Mouse (Mus musculus) liver (tissue): Measurements from ENCODE around the gene Slc2a2.
A peak's percentile ranks its signal among the peaks of the same experiment; 100 is the strongest.

Experiments used
- DNase-seq: peaks from one replicate; pipeline ENCODE4 v3.0.0-alpha.2; 2020; ENCODE audit warnings: mixed read lengths

Slc2a2 gene

DNA sequence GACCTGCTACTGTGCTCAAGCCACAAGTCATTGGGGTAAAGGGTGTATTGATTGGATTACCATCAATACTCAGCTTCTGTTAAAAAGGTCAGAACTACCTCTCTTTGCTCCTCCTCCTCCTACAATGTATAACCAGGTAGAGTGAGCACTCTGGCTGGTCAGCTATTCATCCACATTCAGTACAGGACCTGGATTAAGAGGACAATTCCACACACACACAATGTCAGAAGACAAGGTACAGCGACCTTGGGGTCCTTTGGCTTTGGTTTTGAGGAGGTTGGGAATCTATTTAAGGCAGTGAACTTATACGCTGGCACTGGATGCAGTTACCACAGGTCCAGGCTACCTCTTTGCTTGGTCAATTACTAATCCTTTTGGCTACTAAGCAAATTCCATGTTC lies at the start of gene Slc2a2:
Slc2a2 (plus strand) TSS at position 107 of the 400 bp plus-strand sequence.
- no peak for DNase-seq

DNA sequence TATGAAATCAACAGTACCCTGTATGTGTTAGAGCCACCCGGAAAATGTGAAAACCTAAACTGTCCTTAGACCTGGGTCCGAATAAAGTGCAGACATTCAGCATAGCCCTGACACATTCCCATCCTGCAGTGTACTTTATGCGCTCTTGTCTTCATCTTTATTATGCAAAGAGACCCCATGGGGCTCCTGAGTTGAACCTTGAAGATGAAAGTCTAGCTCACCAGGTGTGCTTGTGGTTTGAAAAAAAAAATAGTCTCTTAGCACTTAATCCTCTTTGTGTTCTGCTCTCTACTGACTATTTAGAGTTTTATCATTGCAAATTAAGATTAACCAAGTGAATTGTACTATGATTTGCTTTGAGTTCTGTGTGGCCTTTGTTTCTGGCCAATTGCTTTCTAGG lies 45.1 kb upstream of the Slc2a2 start:
- DNase-seq = no peak

DNA sequence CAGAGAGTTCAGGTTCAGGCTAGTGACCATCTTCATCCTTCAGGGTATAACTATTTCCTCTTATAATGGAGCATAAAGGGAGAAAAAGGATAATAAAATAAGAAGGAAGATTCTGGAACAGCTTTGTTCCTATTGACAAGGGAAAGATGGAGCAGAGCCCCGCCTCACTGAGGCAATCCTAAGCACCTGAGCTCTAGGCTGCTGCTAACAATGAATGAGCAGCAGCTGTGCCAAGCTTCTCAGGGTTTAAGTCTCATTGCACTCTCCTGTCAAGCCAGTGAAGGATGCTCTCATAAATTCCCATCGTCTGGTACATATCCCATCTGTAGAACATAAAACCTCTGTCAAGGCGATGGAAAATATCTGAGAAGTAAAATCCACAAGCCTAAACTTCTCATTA lies 44.7 kb upstream of the Slc2a2 start:
- no peak for DNase-seq

DNA sequence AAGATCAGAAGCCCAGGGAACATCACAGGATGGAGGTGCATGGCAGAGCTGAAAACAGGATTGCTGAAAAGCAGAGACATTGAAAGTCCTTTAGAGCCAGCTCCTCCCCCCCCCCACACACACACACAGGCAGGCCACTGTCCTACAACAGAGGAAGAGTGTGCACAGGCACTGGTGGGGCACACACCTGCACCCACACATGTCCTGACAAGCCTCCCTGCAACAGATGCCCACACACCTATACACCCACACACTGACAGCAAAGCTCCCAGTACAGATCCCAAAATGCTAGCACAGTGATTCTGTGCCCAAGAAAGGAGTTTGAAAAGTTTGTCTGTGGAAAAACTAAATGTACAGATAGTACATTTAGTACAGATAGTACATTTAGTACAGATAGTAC lies 43.0 kb upstream of the Slc2a2 start:
- DNase-seq = no peak

DNA sequence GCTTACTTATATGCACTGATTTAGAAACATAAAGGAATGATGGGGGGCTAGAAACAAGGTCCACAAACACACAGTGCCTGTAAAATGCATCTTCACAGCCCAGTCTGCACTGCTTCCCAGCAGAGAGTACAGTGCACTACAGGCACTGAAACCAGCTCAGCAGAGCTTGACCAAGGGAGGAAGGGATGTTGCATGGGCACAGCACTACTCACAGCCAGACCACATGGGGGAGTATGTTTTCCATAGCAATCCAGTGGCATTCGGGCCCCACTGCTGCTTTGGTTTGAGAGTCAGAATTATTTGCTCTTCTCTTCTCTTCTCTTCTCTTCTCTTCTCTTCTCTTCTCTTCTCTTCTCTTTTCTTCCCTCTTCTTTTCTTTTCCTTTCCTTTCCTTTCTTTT lies 39.4 kb upstream of the Slc2a2 start:
- peak; percentile 10 for DNase-seq

DNA sequence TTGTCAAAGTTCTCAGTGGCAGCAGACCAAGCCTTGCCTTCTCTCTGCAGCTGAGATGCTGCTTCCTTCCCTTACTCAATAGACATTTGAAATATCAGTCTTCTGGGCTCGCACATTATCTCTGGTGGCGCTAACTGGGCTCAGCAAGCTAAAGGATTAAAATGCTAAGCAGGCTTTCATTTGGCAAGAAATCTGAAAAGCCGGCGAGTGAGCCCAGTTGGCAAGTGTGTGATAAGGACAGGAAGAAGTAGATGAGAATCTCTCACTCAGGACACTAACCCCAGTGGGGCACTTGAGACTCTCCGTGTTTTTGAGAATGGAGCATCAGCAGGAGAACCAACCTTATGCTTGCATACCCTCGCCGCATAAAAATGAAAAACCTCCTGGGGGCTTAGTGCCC lies 16.9 kb upstream of the Slc2a2 start:
- no peak for DNase-seq

DNA sequence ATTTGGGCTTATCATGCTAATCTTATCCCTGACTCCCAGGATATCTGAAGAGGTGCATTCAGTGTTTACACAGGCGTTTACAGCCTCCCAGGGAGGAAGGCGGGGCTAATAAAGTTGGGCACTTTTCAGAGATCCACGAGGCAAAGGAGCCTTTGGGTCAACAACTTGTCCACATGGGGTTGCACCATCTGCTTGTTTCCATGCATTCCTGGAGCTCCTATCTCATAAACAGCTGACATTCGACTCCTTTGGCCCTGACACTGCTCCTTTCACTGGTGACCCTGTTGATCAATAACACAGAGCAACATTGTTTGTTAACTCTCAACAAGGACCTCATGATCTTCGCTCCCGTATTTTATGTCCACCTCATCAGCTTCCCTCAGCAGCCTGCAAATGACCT lies 15.8 kb upstream of the Slc2a2 start:
- DNase-seq = no peak

DNA sequence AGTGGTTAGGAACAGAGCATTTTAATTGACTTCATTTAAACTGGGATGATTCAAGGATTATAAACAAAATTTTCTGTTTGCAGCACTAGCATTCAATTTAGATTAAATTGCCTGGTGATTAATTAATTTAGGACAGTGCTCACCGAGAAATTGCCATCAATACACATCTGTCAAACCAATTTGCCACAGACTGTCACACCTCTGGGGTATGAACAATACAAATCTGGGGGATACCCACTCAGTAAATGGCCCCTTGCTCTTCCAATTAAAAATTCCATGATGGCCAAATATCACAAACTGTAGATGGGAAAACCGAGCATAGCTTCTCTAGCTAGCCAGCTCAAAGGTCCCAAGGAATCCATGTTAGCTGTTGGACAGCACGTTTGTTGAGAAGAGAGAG lies 15.3 kb upstream of the Slc2a2 start:
- no peak for DNase-seq

DNA sequence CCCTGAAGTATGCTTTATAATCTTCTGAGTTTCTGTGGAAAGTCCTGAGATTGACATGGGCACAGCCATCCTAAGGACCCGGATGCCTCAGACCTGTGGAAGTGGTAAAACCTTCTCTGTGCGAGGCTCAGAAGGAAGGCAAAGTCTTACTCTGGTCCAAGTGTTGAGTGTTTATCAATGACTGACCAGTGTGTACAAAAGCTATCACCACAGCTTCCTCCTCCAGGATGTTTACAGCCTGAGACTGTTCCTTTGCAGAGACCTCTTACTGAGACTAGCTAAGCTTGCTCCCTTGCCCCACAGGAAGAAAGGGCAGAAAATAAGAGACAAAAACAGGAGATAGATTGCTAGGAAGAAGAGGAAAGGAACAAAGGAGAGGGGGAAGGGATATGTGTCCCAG lies 12.2 kb upstream of the Slc2a2 start:
- no peak for DNase-seq

DNA sequence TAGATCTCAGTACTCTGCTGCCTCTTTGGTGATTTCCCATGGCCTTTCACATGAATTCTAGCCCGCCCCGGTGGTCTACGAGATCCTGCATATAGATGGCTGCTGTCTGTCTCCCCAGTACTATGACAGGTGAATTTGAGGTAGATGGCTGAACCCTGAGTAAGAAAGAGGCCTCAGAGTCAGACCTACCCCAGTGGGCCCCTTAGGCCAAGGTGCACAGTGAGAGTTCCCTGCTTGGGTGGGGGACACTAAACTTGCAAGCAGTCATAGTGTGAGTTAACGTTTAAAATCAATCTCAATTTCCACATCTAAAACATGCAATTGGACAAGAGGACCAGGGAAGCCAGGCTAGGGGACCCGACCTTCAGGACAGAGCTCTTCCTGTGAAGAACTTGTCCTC lies 2.9 kb upstream of the Slc2a2 start:
- DNase-seq = no peak

DNA sequence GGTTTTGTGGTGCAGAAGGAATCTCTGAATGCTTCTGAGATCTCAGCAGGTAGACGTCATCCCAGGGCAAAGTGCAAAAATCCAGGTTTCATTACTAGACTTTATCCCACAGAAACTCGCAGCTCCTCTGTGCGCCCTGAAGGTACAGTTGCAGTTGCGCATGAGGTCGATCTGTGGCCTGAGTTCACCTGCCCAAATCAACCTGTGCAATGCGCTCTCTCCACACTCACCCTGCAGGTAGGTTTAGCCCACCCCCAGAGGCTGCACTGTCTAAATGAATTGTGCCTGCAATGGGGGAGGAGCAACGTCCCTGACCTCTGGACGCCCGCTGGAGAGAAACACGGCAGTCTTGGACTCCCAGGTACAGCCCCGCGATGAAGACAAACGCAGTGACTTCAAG lies 2.1 kb upstream of the Slc2a2 start:
- DNase-seq = no peak

DNA sequence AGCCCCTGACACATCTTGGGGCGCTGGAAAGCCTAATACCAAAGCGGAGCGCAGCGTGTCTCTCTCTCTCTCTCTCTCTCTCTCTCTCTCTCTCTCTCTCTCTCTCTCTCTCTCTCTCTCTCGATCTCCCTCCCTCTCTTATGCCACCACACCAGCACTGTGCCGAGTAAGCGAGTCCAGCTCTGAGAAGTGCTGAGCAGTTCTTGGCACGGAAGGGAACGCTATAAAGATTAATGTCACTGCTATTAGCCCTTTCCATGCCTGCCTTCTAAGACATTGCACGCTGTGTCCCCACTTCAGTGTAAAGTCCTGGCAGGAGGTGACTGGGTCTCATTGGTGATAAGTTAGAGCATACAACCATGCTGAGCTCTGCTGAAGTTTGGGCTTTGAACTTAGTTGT lies 1.5 kb upstream of the Slc2a2 start:
- no peak for DNase-seq

DNA sequence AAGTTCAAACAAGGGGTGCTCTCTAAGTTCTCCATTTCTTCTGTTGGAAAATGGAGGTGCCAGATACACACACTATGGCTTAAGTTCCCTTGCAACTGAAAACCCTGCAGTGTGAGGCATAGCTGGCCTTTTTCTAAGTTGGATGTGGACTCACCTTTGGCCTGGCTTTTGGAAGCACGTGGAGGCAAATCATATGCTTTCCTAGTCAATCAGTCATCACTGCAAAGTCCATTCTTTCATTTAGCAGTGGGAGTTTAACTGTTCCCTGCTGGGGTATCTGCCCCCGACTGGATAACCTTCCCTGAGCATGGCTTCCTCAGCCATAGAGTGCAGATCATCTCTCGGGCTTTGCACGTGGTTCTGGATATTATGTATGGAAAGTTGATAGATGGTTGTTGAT lies 1.9 kb downstream of the Slc2a2 start:
- DNase-seq = no peak

DNA sequence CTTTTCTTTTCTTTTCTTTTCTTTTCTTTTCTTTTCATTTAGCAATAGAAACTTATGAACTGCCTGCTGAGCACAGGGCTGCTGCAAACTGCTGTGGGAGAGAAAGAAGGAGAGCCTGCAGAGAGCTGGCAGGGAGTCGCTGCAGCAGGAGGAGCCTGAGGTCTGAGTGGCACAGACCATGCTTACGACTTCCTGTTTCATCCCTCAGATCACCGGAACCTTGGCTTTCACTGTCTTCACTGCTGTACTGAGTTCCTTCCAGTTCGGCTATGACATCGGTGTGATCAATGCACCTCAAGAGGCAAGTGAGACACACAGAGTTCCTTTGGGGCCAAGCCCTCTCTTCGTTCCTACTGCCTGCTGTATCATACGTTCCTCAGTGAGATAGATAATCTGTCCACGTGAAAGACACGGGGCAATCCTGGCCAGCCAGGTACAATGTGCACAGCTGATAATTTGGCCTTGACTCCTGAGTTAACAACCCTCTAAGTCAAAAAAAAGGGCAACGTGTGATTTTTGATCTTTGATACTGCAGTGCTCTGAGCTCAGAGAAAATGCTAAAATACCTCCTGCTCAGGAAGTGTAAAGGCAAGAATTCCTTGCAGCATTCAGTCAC lies 7.9 kb downstream of the Slc2a2 start:
- no peak for DNase-seq

DNA sequence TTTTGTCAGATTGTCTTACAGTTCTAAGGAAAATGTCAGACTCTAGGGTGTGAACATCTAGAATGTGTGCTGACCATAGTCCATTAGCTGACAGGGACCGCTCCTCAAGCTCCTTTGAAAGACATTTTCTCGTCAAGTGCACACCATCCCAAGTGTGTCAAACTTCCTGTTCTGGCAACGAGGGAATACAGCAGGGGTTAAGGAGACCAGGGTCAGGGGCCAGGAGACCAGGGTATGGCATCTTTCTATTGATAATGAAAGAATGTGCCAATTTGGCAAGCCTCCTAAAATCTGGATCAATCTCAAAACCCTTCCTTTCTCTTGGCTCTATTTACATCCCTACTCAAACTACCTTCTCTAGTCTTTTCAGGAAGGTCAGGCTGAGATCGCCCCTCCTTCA lies 9.0 kb downstream of the Slc2a2 start:
- DNase-seq = no peak

DNA sequence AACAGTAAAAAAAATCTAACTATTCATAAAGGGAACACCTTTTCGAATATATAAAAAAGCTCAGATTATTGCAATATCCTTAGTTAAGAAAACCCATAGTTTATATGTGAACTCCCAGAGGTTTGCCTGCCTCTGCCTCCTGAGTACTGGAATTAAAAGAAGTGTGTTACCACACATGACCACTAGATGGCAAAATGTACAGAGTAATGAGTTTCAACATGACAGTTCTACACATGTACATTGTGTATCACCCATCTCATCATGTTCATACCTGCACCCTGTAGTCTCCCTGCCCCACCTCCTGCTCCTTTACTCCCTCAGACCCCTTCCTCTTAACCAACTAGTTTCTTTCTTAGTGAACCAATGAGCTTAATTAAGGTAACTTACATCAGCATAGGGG lies 12.0 kb downstream of the Slc2a2 start:
- no peak for DNase-seq

DNA sequence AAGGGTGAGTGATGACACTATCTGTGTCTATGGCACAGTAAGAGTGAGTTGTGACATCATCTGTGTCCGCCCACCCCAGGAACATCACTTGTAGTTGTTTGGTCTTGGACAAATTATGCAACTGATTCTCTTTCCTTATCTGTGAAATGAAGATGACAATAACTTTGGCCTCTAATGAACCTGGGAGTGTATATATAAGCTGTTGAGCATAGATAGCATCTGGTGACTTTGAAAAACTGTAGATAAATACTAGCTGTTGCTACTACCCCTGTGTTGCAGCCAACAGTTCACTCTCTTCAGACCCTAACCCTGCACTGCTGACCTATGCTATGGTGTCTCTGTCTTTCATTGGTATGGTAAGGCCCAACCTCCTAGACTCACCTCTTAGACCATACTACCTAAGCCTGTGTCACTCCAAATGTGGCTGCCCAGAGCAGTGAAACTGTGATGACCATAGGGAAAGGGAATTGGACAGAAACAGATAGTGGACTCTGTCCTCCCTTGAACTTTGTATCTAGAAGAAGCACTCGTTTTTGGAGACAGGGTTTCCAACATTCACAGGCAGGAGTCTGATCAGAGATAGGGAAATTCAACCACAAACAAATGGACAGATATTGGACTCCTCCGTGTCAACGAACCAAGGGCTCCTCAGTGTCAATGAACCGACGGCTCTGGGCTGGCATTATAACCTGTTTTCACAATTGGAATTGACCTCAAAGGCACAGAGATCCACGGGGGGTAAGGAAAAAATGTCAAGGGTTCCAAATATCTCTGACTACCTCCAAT lies 16.4 kb downstream of the Slc2a2 start:
- DNase-seq = no peak

DNA sequence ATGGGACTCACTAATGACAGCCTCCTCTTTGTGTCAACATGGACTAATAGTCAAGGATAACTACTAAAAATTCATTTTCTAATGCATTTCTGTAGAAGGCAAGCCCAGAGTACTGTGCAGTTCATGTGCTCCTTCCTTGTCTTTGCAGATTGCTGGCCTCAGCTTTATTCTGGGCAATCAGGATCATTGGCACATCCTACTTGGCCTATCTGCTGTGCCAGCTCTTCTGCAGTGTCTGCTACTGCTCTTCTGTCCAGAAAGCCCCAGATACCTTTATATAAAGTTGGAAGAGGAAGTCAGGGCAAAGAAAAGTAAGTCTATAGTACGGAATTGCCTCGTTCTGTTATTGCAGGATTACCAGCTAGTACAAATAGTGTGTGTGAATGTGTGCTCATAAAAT lies 20.8 kb downstream of the Slc2a2 start:
- DNase-seq = no peak

DNA sequence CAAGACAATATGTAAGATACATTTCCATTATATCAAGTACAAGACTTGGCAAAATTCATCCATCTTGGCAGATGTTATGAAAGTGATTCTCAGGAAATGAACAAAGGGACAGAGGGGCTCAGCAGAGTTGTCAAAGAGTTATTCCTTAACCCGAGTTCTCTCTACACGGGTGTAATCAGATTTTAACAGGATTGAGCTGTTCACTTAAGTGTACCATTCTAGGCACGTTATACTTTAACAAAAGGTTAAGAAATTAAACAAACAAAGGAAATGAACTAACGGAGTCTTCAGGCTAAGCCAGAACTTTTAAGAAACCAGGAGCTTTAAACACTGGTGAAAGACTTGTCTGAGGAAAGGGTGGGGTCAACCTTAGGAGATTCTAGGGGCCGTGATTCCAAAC lies 23.5 kb downstream of the Slc2a2 start:
- DNase-seq = no peak

DNA sequence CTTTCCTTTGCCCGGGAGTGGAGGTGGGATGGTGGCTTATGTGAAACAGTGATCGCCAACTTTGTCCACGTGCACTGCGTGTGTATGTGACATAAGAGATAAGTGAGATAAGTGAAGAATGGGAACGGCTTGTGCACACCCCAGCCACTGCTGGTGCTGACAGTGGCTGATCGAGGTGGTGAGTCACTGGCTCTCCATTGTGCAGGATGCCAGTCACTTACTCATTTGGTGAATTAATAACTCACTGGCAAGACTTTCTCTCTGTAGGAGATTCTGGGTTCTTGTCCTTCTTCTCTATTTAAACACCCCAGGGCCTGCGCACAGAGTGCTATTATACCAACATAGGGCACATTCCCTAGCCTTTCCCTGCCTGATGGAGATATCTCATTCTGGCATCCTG lies 24.1 kb downstream of the Slc2a2 start:
- DNase-seq = no peak

DNA sequence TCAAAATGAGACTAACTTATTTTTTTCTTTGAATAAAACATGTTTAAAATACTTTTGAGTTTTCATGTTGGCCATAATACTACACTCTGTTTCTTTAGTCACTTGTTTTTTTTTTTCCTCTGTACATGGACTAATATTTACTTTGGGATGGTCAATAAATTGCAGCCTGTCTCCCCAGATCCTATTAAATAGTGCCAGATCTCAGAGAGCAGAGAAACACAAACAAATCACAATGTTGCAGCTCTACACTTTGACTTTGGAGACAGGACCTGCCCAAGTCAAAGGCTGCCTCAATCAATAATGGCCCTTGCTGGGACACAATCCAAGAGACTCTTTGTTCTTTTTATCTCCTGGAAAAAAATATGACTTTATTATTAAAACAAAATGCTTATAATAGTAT lies 24.8 kb downstream of the Slc2a2 start:
- no peak for DNase-seq

DNA sequence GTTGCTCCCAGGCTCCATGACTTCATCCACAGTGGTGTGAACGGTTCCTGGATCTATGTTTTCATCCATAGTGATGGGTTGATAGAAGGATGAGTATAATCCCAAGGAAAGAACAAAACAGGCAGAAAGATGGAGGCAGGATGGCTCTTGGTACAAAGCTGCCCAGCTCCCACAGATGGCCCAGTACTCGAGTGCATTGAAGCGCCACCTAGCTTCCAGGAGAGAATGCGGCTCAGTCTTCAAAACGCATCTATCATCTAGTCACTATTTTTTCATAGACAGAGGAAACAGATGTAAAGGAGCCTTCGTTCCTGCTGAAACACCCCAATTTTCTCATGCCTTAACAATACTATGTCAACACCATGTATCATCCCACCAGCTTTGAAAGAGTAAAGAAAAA lies 25.8 kb downstream of the Slc2a2 start:
- no peak for DNase-seq

DNA sequence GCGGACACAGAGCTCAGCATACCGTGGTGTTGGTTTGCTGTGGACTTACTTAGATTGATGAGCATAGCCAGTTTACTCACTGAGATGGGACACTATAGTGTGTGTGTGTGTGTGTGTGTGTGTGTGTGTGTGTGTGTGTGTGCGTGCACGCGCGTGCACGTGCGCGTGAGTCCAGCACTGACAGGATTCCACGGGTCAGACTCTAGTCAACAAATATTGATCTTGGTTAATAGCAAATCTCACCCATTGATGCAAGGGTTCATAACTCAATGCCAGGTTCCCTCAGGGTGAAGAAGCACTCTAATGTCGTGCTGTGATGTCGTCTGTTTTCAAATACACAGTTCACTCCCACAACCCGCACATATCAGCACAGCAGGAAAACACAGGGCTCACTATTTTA lies 27.5 kb downstream of the Slc2a2 start:
- DNase-seq = peak; percentile 19

DNA sequence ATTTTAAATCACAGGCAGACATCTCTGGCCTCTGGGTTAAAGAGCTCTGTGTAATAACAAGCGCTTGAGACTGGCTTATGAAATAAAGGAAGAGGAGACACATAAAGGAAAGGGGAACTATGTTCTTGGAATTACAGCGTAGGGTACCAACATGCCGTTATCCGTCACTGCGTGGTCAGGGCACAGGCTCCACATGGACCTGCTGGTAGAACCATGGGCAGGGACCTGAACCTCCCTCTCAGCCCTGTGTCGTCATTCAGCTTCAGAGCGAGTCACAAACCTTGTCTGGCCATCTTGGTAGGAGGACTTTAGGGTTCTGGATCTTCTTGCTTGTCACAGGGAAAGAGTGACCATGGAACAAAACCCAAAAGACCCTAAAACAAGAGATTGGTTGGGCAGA lies 28.7 kb downstream of the Slc2a2 start:
- no peak for DNase-seq

DNA sequence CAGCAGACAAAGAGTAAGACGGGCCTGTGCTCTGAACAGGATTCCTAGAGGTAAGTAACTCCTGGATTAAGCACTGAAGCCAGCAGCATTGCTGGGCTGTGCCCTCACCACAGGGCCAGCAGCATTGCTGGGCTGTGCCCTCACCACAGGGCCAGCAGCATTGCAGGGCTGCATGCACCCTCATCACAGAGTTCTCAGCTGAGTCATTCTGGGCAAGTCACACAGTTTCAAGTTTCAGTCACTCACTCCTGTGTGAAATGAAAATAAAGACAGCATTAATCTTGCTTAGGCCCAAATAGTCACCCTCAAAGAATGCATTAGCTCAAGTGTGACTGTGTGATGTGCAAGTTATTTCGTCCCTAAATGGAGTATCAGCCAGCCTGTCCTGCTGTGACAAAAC lies 37.0 kb downstream of the Slc2a2 start:
- no peak for DNase-seq
